In the genomic region with DNA sequence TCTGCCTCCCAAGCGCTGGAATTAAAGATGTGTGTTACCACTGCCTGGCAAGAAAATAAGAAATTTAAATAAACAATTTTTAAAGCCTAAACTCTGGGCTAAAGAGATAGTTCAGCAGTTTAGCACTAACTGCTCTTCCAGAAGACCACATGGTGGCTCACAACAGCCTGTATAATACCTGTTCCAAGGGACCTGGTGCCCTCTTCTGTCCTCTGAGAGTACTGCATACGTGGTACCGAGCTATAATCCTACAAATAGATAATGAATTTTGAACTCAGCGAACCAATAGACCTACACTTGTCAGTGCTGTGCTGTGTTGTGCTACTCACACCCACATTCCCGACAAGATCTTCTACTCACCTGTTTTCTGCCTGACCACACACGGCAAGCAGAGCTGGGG, we compare ENCODE assay signal across 1 mouse cellular context.
TF ChIP-seq lines count a peak whose summit lies in the region.

No protein-coding gene starts in this region.

TF ChIP-seq in CH12.LX, 34 proteins besides CTCF, POLR2A, EP300 and RAD21:
- TF ChIP-seq PAX5 (IDR thresholded peaks at IDR 0.05; ENCODE audit: low read length) (no peak), USF1 (IDR thresholded peaks at IDR 0.05; ENCODE audit: low read depth, low read length) (no peak), UBTF (IDR thresholded peaks at IDR 0.05; ENCODE audit: low read depth, low read length) (no peak), NELFE (IDR thresholded peaks at IDR 0.05; ENCODE audit: low read depth, low read length) (peak; percentile 68; the same call in 1 of the 2 replicates), KAT2A (IDR thresholded peaks at IDR 0.05; ENCODE audit: insufficient replicate concordance, low read length) (no peak), IRF4 (IDR thresholded peaks at IDR 0.05; ENCODE audit: low read depth, low read length) (peak; percentile 25), SIN3A (IDR thresholded peaks at IDR 0.05; ENCODE audit: low read length) (0 out of 2 replicates have a peak, but pooled peaks have one; percentile 45), GABPA (IDR thresholded peaks at IDR 0.05; ENCODE audit: insufficient replicate concordance, low read depth, low read length) (no peak), CHD1 (IDR thresholded peaks at IDR 0.05; ENCODE audit: low read depth, low read length) (no peak), E2F4 (IDR thresholded peaks at IDR 0.05; ENCODE audit: insufficient replicate concordance, low read depth, low read length) (no peak), USF2 (conservative IDR thresholded peaks at IDR 0.05; ENCODE audit: low read depth, low read length) (no peak), RCOR1 (conservative IDR thresholded peaks at IDR 0.05; ENCODE audit: low read depth, low read length) (no peak), ETS1 (conservative IDR thresholded peaks at IDR 0.05; ENCODE audit: low read depth, low read length) (no peak), SMC3 (IDR thresholded peaks at IDR 0.05; ENCODE audit: low read depth, low read length) (peak; percentile 87), MAX (IDR thresholded peaks at IDR 0.05; ENCODE audit: low read length) (peak; percentile 63; the same call in 1 of the 2 replicates), MYC (IDR thresholded peaks at IDR 0.05; ENCODE audit: low read depth, low read length) (peak; percentile 95), NRF1 (IDR thresholded peaks at IDR 0.05; ENCODE audit: low read depth, low read length) (0 out of 2 replicates have a peak, but pooled peaks have one; percentile 5), JUND (conservative IDR thresholded peaks at IDR 0.05; ENCODE audit: low read depth, low read length) (no peak), ZC3H11A (IDR thresholded peaks at IDR 0.05; ENCODE audit: low read depth, low read length) (peak; percentile 67), ZNF384 (IDR thresholded peaks at IDR 0.05; ENCODE audit: low read depth, low read length) (no peak)
